Mouse (Mus musculus): Measurements from ENCODE around the gene Tsc22d4. TPM values are rescaled to one million over a fixed set of nuclear protein-coding genes. Genes with fewer than 3 reads are reported as not detected.
A peak's percentile ranks its signal among the peaks of the same experiment; 100 is the strongest.

Tsc22d4 gene
- total RNA-seq, 1 experiment from 2014 or later, result 170 TPM

DNA sequence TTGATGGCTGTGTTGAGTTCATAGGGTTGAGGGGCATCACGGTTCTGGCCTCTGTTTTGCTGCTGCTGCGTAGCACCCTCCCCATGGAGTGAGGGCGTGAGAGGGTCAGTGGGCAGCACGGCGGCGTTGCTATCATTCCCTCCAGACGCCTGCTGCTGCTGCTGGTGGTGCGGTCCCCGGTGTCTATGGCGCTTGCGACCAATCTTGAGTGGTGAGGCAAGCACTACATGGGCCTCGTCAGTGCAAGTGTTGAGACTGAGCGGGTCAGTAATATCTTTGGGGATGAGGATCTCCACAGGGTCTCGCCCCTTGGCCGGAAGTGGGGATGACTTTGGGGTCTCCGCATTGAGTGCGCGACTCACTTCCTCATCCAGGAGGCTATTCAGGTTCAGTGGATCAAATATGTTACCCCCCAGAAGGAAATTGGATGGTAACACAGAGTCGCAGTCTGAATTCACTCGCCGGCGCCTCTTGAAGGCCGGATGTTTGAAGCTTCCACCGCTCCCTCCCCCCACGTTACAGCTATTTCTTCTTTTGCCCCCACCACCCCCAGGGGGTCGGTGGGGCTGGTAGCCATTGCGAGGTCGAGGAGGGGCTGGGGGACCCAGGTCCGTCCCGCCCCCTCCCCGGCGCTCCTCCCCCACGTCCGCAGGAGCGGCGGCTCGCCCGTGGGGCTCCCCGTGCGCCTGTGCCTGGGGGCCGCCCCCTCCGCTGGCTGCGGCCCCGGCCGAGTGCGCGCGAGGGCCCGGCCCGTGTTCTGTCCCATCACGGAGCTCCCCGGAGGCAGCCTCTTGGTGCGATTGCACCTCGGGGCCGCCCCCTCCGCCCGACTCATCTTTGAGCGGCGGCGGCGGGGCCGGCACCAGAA, 39.9 kb downstream of the Tsc22d4 start:
- ATAC-seq (ENCODE audit: extremely low read depth, insufficient number of reproducible peaks, low FRiP score, poor library complexity, severe bottlenecking), result no peak

GRCm38 (mm10) chr5:137786109-137786942, 40.8 kb downstream of the Tsc22d4 start:
- peak; percentile 82 for ATAC-seq (ENCODE audit: extremely low read depth, insufficient number of reproducible peaks, low FRiP score, poor library complexity, severe bottlenecking)

- peak; percentile 28 for ATAC-seq (ENCODE audit: extremely low read depth, insufficient number of reproducible peaks, low FRiP score, poor library complexity, severe bottlenecking)
These were observed 41.8 kb downstream of the Tsc22d4 start, which contains the start of the genes Mepce and Zcwpw1 for GRCm38 (mm10) chr5:137787151-137787928. Gene Mepce (minus strand): TSS chr5:137787655. Gene Zcwpw1 (plus strand): TSS chr5:137787798.

DNA sequence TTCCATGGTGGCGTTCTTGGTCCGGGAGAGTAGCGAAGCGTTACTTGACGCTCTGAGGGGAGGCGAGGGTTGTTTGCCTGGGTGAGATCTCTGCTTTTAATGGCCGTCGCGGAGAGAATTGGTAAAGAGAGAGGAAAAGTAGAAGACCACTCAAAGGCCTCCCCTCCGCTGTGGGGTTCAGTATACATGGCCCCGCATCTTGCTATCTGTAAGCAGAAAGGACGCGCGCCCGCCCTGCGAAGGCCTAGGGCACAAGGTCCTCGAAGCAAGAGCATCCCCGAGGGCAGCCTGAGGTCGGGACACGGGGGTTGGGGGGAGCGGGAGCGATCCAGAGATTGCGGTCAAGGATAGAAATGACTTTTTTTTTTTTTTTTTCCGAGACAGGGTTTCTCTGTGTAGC, 42.6 kb downstream of the Tsc22d4 start:
- ATAC-seq (ENCODE audit: extremely low read depth, insufficient number of reproducible peaks, low FRiP score, poor library complexity, severe bottlenecking), result no peak

GRCm38 (mm10) chr5:137788946-137789531, 43.5 kb downstream of the Tsc22d4 start:
- no peak for ATAC-seq (ENCODE audit: extremely low read depth, insufficient number of reproducible peaks, low FRiP score, poor library complexity, severe bottlenecking)

- no peak for ATAC-seq (ENCODE audit: extremely low read depth, insufficient number of reproducible peaks, low FRiP score, poor library complexity, severe bottlenecking)
These were observed 46.0 kb downstream of the Tsc22d4 start for GRCm38 (mm10) chr5:137791553-137791952.

- ATAC-seq (ENCODE audit: extremely low read depth, insufficient number of reproducible peaks, low FRiP score, poor library complexity, severe bottlenecking), result no peak
These were observed 51.1 kb downstream of the Tsc22d4 start for GRCm38 (mm10) chr5:137796606-137797005.

DNA sequence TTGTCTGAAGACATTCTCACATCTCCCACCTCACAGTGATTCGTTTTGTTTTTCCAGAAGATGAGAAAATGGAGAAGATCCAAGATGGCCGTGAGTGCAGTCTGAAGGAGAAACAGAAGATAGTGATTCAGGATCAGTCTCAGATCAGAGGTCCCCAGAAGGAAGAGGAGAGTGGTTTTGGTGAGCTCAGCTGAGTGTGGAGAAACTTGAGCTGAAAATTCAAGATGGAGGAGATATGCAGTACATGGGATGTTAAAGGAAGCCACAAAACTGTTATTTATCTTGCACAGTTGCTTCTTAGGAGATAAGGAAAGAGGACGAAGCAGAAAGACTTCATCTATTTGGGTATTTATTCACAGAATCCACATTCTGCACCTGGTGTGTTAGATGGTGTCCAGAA, 55.4 kb downstream of the Tsc22d4 start:
- no peak for ATAC-seq (ENCODE audit: extremely low read depth, insufficient number of reproducible peaks, low FRiP score, poor library complexity, severe bottlenecking)

- ATAC-seq (ENCODE audit: extremely low read depth, insufficient number of reproducible peaks, low FRiP score, poor library complexity, severe bottlenecking), result no peak
These were observed 60.6 kb downstream of the Tsc22d4 start for GRCm38 (mm10) chr5:137806158-137806557.

DNA sequence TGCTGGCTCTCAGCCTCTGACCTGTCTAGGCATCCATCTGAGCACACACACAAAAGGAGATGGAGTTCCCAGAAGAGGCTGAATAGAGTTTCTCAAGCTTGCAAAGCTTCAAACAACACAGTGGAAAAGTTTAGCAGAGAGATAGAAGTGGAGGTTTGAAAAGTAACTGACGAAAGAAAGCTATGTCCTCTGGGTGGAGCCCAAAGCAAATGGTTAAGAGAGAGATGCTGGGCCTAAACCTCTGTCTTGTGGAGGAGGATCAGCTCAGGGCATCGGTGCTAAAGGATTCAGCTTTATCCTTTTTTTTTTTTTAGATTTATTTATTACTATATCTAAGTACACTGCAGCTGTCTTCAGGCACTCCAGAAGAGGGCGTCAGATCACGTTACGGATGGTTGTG, 62.8 kb downstream of the Tsc22d4 start:
- no peak for ATAC-seq (ENCODE audit: extremely low read depth, insufficient number of reproducible peaks, low FRiP score, poor library complexity, severe bottlenecking)

- ATAC-seq (ENCODE audit: extremely low read depth, insufficient number of reproducible peaks, low FRiP score, poor library complexity, severe bottlenecking), result no peak
These were observed 72.1 kb downstream of the Tsc22d4 start for GRCm38 (mm10) chr5:137817466-137818222.

Other genes with a start within 250 kb of the Tsc22d4 start
- gene Pop7, start 243.2 kb upstream of the Tsc22d4 start, total RNA-seq (2017), result 16.0 and 20.0 TPM in 2 replicates
- gene Gigyf1, start 227.2 kb upstream of the Tsc22d4 start, total RNA-seq (2017), result 32.0 and 37.7 TPM in 2 replicates
- not detected in 2 replicates for gene Epo, start 212.5 kb upstream of the Tsc22d4 start, total RNA-seq (2017)
- 428 and 434 TPM in 2 replicates for gene Gnb2, start 212.2 kb upstream of the Tsc22d4 start, total RNA-seq (2017)
- gene Actl6b, start 192.2 kb upstream of the Tsc22d4 start, total RNA-seq (2017), result 0.37 TPM in 1 of 2 replicates, not detected in the other
- gene Tfr2, start 175.9 kb upstream of the Tsc22d4 start, total RNA-seq (2017), result 0.61 TPM in 1 of 2 replicates, not detected in the other
- gene Mospd3, start 144.7 kb upstream of the Tsc22d4 start, total RNA-seq (2017), result 3.5 and 4.2 TPM in 2 replicates
- 0.25 and 0.58 TPM in 2 replicates for gene Pcolce, start 131.9 kb upstream of the Tsc22d4 start, total RNA-seq (2017)
- gene Fbxo24, start 116.7 kb upstream of the Tsc22d4 start, total RNA-seq (2017), result 0.61 and 0.70 TPM in 2 replicates
- 119 and 123 TPM in 2 replicates for gene Lrch4, start 116.6 kb upstream of the Tsc22d4 start, total RNA-seq (2017)
- 41.0 and 44.6 TPM in 2 replicates for gene Gm20605, start 116.6 kb upstream of the Tsc22d4 start, total RNA-seq (2017)
- 109 and 156 TPM in 2 replicates for gene Sap25, start 104.4 kb upstream of the Tsc22d4 start, total RNA-seq (2017)
- gene Irs3, start 100.0 kb upstream of the Tsc22d4 start, total RNA-seq (2017), result 0.47 and 0.61 TPM in 2 replicates
- gene Agfg2, start 61.0 kb upstream of the Tsc22d4 start, total RNA-seq (2017), result 4.9 and 5.5 TPM in 2 replicates
- gene Nyap1, start 4.1 kb upstream of the Tsc22d4 start, total RNA-seq (2017), result 0.12 TPM in 2 replicates
- gene Ppp1r35, start 33.1 kb downstream of the Tsc22d4 start, total RNA-seq (2017), result 9.7 and 12.8 TPM in 2 replicates
- gene Mepce, start 41.9 kb downstream of the Tsc22d4 start, total RNA-seq (2017), result 36.5 and 42.2 TPM in 2 replicates
- gene Zcwpw1, start 42.1 kb downstream of the Tsc22d4 start, total RNA-seq (2017), result 24.7 and 29.4 TPM in 2 replicates
- 321 and 361 TPM in 2 replicates for gene Pilra, start 90.6 kb downstream of the Tsc22d4 start, total RNA-seq (2017)
- gene Pilrb1, start 112.4 kb downstream of the Tsc22d4 start, total RNA-seq (2017), result 124 and 127 TPM in 2 replicates
- gene Pilrb2, start 126.1 kb downstream of the Tsc22d4 start, total RNA-seq (2017), result 139 and 177 TPM in 2 replicates
- gene Cyp3a13, start 175.9 kb downstream of the Tsc22d4 start, total RNA-seq (2017), result not detected in 2 replicates
- gene Gjc3, start 217.4 kb downstream of the Tsc22d4 start, total RNA-seq (2017), result not detected in 2 replicates
- gene Azgp1, start 235.8 kb downstream of the Tsc22d4 start, total RNA-seq (2017), result not detected in 2 replicates